Comparison of ENCODE assay signal across 9 mouse cellular contexts in genomic region chr16:32200256-32201003, GRCm38 (mm10). TPM values are rescaled to one million over a fixed set of nuclear protein-coding genes. Genes with fewer than 3 reads are reported as not detected.
DNase-seq lines count a peak whose midpoint lies in the region; ATAC-seq lines count a peak whose summit lies in the region.
"Had no signal": no experiment of that assay in that cellular context is flagged by ENCODE, and none has a peak within 500 bp of the region (broad histone marks: within the 10 kb centered on the region; RNA-seq: fewer than 3 reads in every experiment).

No protein-coding gene starts in this region.

- peak overlapping the region; percentile 43 for H3K4me3 ChIP-seq in embryonic facial prominence, embryonic 13.5 days
- peak overlapping the region; percentile 21 for H3K4me3 ChIP-seq in hindbrain, embryonic 10.5 days
- H3K4me3 ChIP-seq in limb, embryonic 11.5 days (ENCODE audit: low read depth, low read length) = no peak overlapping the region
- 0 out of 2 replicates have a peak overlapping the region, but pooled peaks have one; percentile 15 for H3K4me3 ChIP-seq in midbrain, embryonic 15.5 days

- H3K9me3 ChIP-seq in embryonic facial prominence, embryonic 13.5 days = no peaks in the 10 kb centered on the region; the same call in 1 of the 2 replicates
- peaks cover 8% of the 10 kb centered on the region; the same call in 1 of the 2 replicates for H3K9me3 ChIP-seq in hindbrain, embryonic 10.5 days
- H3K9me3 ChIP-seq in limb, embryonic 11.5 days (ENCODE audit: control insufficient read depth, low read length) = no peaks in the 10 kb centered on the region
- H3K9me3 ChIP-seq in midbrain, embryonic 15.5 days = no peaks in the 10 kb centered on the region
- H3K9me3 ChIP-seq: G1E had no signal

- peak overlapping the region; percentile 67 for H3K9ac ChIP-seq in embryonic facial prominence, embryonic 13.5 days
- no peak overlapping the region for H3K9ac ChIP-seq in limb, embryonic 11.5 days (ENCODE audit: low read length)
- no peak overlapping the region for H3K9ac ChIP-seq in midbrain, embryonic 15.5 days

- H3K36me3 ChIP-seq in embryonic facial prominence, embryonic 13.5 days = no peaks in the 10 kb centered on the region
- no peaks in the 10 kb centered on the region for H3K36me3 ChIP-seq in hindbrain, embryonic 10.5 days
- no peaks in the 10 kb centered on the region for H3K36me3 ChIP-seq in limb, embryonic 11.5 days (ENCODE audit: control insufficient read depth, insufficient read depth, low read length)
- no peaks in the 10 kb centered on the region for H3K36me3 ChIP-seq in midbrain, embryonic 15.5 days (replicated peaks)
- H3K36me3 ChIP-seq: G1E had no signal

- 18% methylated on average over 21 of the region's 21 CpGs for WGBS in embryonic facial prominence, embryonic 13.5 days
- WGBS in hindbrain, embryonic 10.5 days = 55% methylated on average over 21 of the region's 21 CpGs
- 65% methylated on average over 21 of the region's 21 CpGs for WGBS in limb, embryonic 11.5 days
- WGBS in midbrain, embryonic 15.5 days = 52% methylated on average over 21 of the region's 21 CpGs

- peaks cover 11% of the 10 kb centered on the region for H3K4me1 ChIP-seq in embryonic facial prominence, embryonic 13.5 days
- H3K4me1 ChIP-seq in hindbrain, embryonic 10.5 days (replicated peaks) = peaks cover 13% of the 10 kb centered on the region
- H3K4me1 ChIP-seq in limb, embryonic 11.5 days (ENCODE audit: control insufficient read depth, insufficient read depth, low read length) = no peaks in the 10 kb centered on the region
- 0 out of 2 replicates have a peak, but pooled peaks cover 8% of the 10 kb centered on the region for H3K4me1 ChIP-seq in midbrain, embryonic 15.5 days

- peak overlapping the region; percentile 89 for H3K27ac ChIP-seq in embryonic facial prominence, embryonic 13.5 days
- peak overlapping the region; percentile 77 for H3K27ac ChIP-seq in hindbrain, embryonic 10.5 days
- no peak overlapping the region for H3K27ac ChIP-seq in limb, embryonic 11.5 days (replicated peaks; ENCODE audit: low read depth, low read length)
- H3K27ac ChIP-seq in midbrain, embryonic 15.5 days = peak overlapping the region; percentile 53; the same call in 1 of the 2 replicates

- no peak for ATAC-seq in embryonic facial prominence, embryonic 13.5 days (ENCODE audit: insufficient number of reproducible peaks, insufficient read depth, low FRiP score, low TSS enrichment, low read depth)
- no peak for ATAC-seq in limb, embryonic 11.5 days (ENCODE audit: insufficient number of reproducible peaks, low FRiP score, low TSS enrichment, low read depth)
- ATAC-seq in midbrain, embryonic 15.5 days (replicated peaks) = no peak

- peak; percentile 96 for DNase-seq in heart, adult 11 months
- DNase-seq in heart, adult 8-10 months (ENCODE audit: low spot score) = no peak
- peak; percentile 61 for DNase-seq in hindbrain, embryonic 10.5 days (ENCODE audit: low spot score)
- peak; percentile 37 for DNase-seq in limb, embryonic 11.5 days (ENCODE audit: low spot score)
- peak; percentile 58 for DNase-seq in thymus, postnatal 4 days
- DNase-seq in right cerebral cortex, postnatal 36 days (ENCODE audit: low spot score in 2 of 2) = no peak

- peak overlapping the region; percentile 64 for H3K4me2 ChIP-seq in embryonic facial prominence, embryonic 13.5 days
- H3K4me2 ChIP-seq in limb, embryonic 11.5 days (ENCODE audit: low read depth, severe bottlenecking) = no peak overlapping the region
- H3K4me2 ChIP-seq in midbrain, embryonic 15.5 days = peak overlapping the region; percentile 26; the same call in 1 of the 2 replicates

- H3K27me3 ChIP-seq in embryonic facial prominence, embryonic 13.5 days = no peaks in the 10 kb centered on the region
- H3K27me3 ChIP-seq in hindbrain, embryonic 10.5 days (ENCODE audit: insufficient read depth, poor library complexity, severe bottlenecking) = no peaks in the 10 kb centered on the region
- no peaks in the 10 kb centered on the region for H3K27me3 ChIP-seq in limb, embryonic 11.5 days (ENCODE audit: control insufficient read depth, insufficient read depth, low read length)
- H3K27me3 ChIP-seq in midbrain, embryonic 15.5 days (replicated peaks) = no peaks in the 10 kb centered on the region

RNA-seq across cellular contexts. Expression of gene Bex6, which starts 20.8 kb away (rescaled TPM):
- total RNA-seq in heart, adult 8-10 months (2022) = not detected
- not detected in 2 replicates for polyA plus RNA-seq in embryonic facial prominence, embryonic 13.5 days (2015; fragmentation: Nextera tagmentation; extraction: Ambion mirVana)
- not detected in 2 replicates for polyA plus RNA-seq in hindbrain, embryonic 10.5 days (2016; fragmentation: Nextera tagmentation; extraction: Ambion mirVana)
- polyA plus RNA-seq in limb, embryonic 11.5 days (2014; fragmentation: Nextera tagmentation; extraction: Ambion mirVana) = 0.25 TPM in 1 of 2 replicates, not detected in the other
- not detected in 2 replicates for polyA plus RNA-seq in midbrain, embryonic 15.5 days (2015; fragmentation: Nextera tagmentation; extraction: Ambion mirVana)
- total RNA-seq: G1E had no signal
- polyA plus RNA-seq: G1E had no signal

RNA-seq across cellular contexts. Expression of gene Nrros, which starts 35.0 kb away (rescaled TPM):
- total RNA-seq in heart, adult 8-10 months (2022) = 1 to 10 TPM; 3.5 to 4.6 (median 3.5) TPM
- polyA plus RNA-seq in embryonic facial prominence, embryonic 13.5 days (2015; fragmentation: Nextera tagmentation; extraction: Ambion mirVana) = 13.0 and 13.4 TPM in 2 replicates
- 7.8 and 11.1 TPM in 2 replicates for polyA plus RNA-seq in hindbrain, embryonic 10.5 days (2016; fragmentation: Nextera tagmentation; extraction: Ambion mirVana)
- 10.1 and 11.5 TPM in 2 replicates for polyA plus RNA-seq in limb, embryonic 11.5 days (2014; fragmentation: Nextera tagmentation; extraction: Ambion mirVana)
- 8.4 and 8.6 TPM in 2 replicates for polyA plus RNA-seq in midbrain, embryonic 15.5 days (2015; fragmentation: Nextera tagmentation; extraction: Ambion mirVana)

RNA-seq across cellular contexts. Expression of gene Fbxo45, which starts 46.5 kb away (rescaled TPM):
- total RNA-seq in heart, adult 8-10 months (2022) = 10 to 100 TPM; 11.4 to 14.0 (median 13.2) TPM
- 7.3 and 11.0 TPM in 2 replicates for polyA plus RNA-seq in embryonic facial prominence, embryonic 13.5 days (2015; fragmentation: Nextera tagmentation; extraction: Ambion mirVana)
- polyA plus RNA-seq in hindbrain, embryonic 10.5 days (2016; fragmentation: Nextera tagmentation; extraction: Ambion mirVana) = 9.0 and 10.6 TPM in 2 replicates
- polyA plus RNA-seq in limb, embryonic 11.5 days (2014; fragmentation: Nextera tagmentation; extraction: Ambion mirVana) = 21.6 and 23.3 TPM in 2 replicates
- 21.1 and 22.6 TPM in 2 replicates for polyA plus RNA-seq in midbrain, embryonic 15.5 days (2015; fragmentation: Nextera tagmentation; extraction: Ambion mirVana)

RNA-seq across cellular contexts. Expression of gene Wdr53, which starts 46.6 kb away (rescaled TPM):
- total RNA-seq in heart, adult 8-10 months (2022) = 1 to 10 TPM; 3.8 to 8.3 (median 7.3) TPM
- 21.3 and 23.4 TPM in 2 replicates for polyA plus RNA-seq in embryonic facial prominence, embryonic 13.5 days (2015; fragmentation: Nextera tagmentation; extraction: Ambion mirVana)
- 17.4 and 19.0 TPM in 2 replicates for polyA plus RNA-seq in hindbrain, embryonic 10.5 days (2016; fragmentation: Nextera tagmentation; extraction: Ambion mirVana)
- polyA plus RNA-seq in limb, embryonic 11.5 days (2014; fragmentation: Nextera tagmentation; extraction: Ambion mirVana) = 19.2 and 20.2 TPM in 2 replicates
- 13.7 and 15.6 TPM in 2 replicates for polyA plus RNA-seq in midbrain, embryonic 15.5 days (2015; fragmentation: Nextera tagmentation; extraction: Ambion mirVana)

Comparison
In these comparisons a context has a peak if more than half of its experiments do, and no peak if none do; other contexts are left out.
1. DNase-seq: peak in heart, adult 11 months (single experiment), hindbrain, embryonic 10.5 days (single experiment), limb, embryonic 11.5 days (single experiment) and thymus, postnatal 4 days (single experiment); none in heart, adult 8-10 months (single experiment) and right cerebral cortex, postnatal 36 days (0 of 2).